Mouse (Mus musculus) olfactory bulb, adult 2 months (tissue): ENCODE measurements at regions not wholly inside any gene's neighbourhood (a gene's known extent, or its start where the extent isn't known, plus 50 kb on each side); places are given as distances from the start of the nearest gene placed in this dataset.

Experiments
- H3K27ac ChIP-seq: fragments of 200-500 bp; 2 replicates; pipeline ENCODE4 v1.5.1; 2012; ENCODE audit warnings: low read depth, low read length; ENCODE audit not compliant: insufficient read depth
- H3K4me1 ChIP-seq: fragments of 200-500 bp; 2 replicates; pipeline ENCODE4 v1.6.1; 2012; ENCODE audit warnings: low read length; ENCODE audit not compliant: control insufficient read depth, insufficient read depth
- H3K4me3 ChIP-seq: fragments of 200-500 bp; 2 replicates; pipeline ENCODE4 v1.5.1; 2012; ENCODE audit warnings: mild to moderate bottlenecking, low read depth, low read length, moderate library complexity; ENCODE audit not compliant: insufficient read depth
- CTCF ChIP-seq: fragments of 200-500 bp; IDR thresholded peaks from 2 replicates; pipeline ENCODE4 v1.5.1; 2012; ENCODE audit warnings: low read depth, mild to moderate bottlenecking, low read length, moderate library complexity; ENCODE audit not compliant: insufficient read depth
- POLR2A ChIP-seq: fragments of 200-500 bp; IDR thresholded peaks from 2 replicates; pipeline ENCODE4 v1.6.1; 2012; ENCODE audit warnings: mild to moderate bottlenecking, low read depth, low read length, moderate library complexity; ENCODE audit not compliant: insufficient read depth
- WGBS: fragments of 180-500 bp; shearing (Covaris S2); methylation state at CpG from one replicate; pipeline ENCODE4 v1.1.7; 2018; 5-methylcytosine and 5-hydroxymethylcytosine counted together

DNA sequence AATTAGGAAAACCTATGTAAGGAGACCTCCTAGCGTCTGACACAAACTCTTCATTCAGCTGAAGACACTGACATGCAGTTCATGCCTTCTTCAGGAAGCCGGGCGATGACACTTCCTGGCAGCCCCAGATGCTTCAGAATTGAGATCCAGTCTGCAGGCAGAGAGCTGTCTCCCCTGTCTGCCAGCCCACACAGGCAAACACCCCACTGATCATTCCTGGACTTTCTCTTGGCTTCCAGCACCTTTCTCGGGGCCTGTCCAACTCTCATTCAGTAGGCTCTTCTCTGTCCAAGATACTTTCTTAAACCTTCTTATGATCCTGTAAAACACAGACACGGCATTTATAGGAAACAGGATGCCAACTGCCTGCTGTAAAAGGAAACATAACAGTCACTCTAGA lies 50.0 kb upstream of the Adamts16 start:
- Histone ChIP-seq H3K27ac (no peak overlapping the region), H3K4me1 (no peaks in the 10 kb centered on the region), H3K4me3 (no peak overlapping the region)
- WGBS, result 55% methylated on average over 5 of the region's 5 CpGs
- TF ChIP-seq CTCF (no peak), POLR2A (no peak)
